Mouse (Mus musculus): ENCODE data around the gene Prorsd1. TPM values are rescaled to one million over a fixed set of nuclear protein-coding genes. Genes with fewer than 3 reads are reported as not detected.

Prorsd1 gene
- polyA plus RNA-seq, 1 experiment from 2014 or later = 18.1 TPM

DNA sequence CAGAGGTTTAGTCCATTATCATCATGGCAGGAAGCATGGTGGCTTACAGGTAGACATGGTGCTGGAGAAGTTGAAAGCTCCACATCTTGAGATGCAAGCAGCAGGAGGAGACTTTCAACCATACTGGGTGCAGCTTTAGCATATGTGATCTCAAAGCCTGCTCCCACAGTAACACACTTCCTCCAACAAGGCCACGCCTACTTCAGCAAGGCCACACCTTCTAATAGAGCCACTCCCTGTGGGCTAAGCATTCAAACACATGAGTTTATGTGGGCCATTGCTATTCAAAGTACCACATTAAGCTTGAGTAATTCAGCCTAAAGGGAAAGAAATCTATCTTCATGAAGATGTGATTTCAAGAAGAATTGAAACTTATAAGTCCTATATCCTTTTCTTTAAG lies 21.7 kb downstream of the Prorsd1 start:
- H3K36me3 ChIP-seq = peaks cover 15% of the 10 kb centered on the region; the same call in 1 of the 2 replicates
- ATAC-seq (replicated peaks; ENCODE audit: insufficient number of reproducible peaks, insufficient read depth, low FRiP score, low read depth) = no peak
- no peaks in the 10 kb centered on the region for H3K9me3 ChIP-seq (replicated peaks)
- H3K9ac ChIP-seq = no peak overlapping the region
- no peak overlapping the region for H3K4me2 ChIP-seq
- H3K27ac ChIP-seq = no peak overlapping the region
- WGBS = 95% methylated on average over 1 of the region's 1 CpGs
- no peak overlapping the region for H3K4me3 ChIP-seq
- H3K27me3 ChIP-seq = no peaks in the 10 kb centered on the region
- no peaks in the 10 kb centered on the region for H3K4me1 ChIP-seq (replicated peaks)

DNA sequence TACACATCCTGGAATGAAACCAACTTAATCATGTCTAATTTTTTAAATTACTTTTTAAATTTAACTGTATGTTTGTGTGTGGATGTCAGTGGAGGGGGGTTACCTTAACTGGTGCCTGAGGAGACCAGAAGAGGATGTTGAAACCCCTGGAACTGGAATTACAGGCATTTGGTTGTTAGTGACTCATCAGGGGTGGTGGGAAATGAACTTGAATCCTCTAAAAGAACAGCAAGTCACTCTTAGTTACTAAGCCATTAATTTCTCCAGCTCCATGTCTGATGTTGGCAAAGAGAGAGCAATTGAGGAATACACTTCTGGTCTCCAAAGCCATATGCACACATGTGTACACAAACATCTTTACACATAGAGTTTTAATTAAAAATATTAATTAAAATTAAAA lies 40.2 kb downstream of the Prorsd1 start:
- Histone ChIP-seq H3K9ac (no peak overlapping the region), H3K4me1 (replicated peaks) (no peaks in the 10 kb centered on the region), H3K27me3 (no peaks in the 10 kb centered on the region), H3K9me3 (replicated peaks) (no peaks in the 10 kb centered on the region), H3K4me3 (no peak overlapping the region), H3K36me3 (peaks cover 21% of the 10 kb centered on the region), H3K27ac (no peak overlapping the region), H3K4me2 (no peak overlapping the region)
- ATAC-seq (replicated peaks; ENCODE audit: insufficient number of reproducible peaks, insufficient read depth, low FRiP score, low read depth) = no peak

Other genes with a start within 250 kb of the Prorsd1 start
- gene Ccdc88a, start 141.4 kb downstream of the Prorsd1 start, polyA plus RNA-seq (2015; fragmentation: Nextera tagmentation; extraction: Ambion mirVana) = 23.0 and 23.6 TPM in 2 replicates
- 41.4 and 46.3 TPM in 2 replicates for gene Mtif2, start 11.4 kb upstream of the Prorsd1 start, polyA plus RNA-seq (2015; fragmentation: Nextera tagmentation; extraction: Ambion mirVana)
- 0.22 and 0.24 TPM in 2 replicates for gene Clhc1, start 32.9 kb upstream of the Prorsd1 start, polyA plus RNA-seq (2015; fragmentation: Nextera tagmentation; extraction: Ambion mirVana)
- gene Rps27a, start 33.1 kb upstream of the Prorsd1 start, polyA plus RNA-seq (2015; fragmentation: Nextera tagmentation; extraction: Ambion mirVana) = 549 and 606 TPM in 2 replicates
- 57.4 and 59.5 TPM in 2 replicates for gene Rtn4, start 177.9 kb upstream of the Prorsd1 start, polyA plus RNA-seq (2015; fragmentation: Nextera tagmentation; extraction: Ambion mirVana)

Data from heart, embryonic 15.5 days (tissue).